Mouse (Mus musculus): ENCODE measurements around the gene Sox2. TPM values are rescaled to one million over a fixed set of nuclear protein-coding genes. Genes with fewer than 3 reads are reported as not detected.

The Sox2 gene
- 1.4 and 1.9 TPM in 2 replicates for polyA plus RNA-seq (2012; rRNA removed)

DNA sequence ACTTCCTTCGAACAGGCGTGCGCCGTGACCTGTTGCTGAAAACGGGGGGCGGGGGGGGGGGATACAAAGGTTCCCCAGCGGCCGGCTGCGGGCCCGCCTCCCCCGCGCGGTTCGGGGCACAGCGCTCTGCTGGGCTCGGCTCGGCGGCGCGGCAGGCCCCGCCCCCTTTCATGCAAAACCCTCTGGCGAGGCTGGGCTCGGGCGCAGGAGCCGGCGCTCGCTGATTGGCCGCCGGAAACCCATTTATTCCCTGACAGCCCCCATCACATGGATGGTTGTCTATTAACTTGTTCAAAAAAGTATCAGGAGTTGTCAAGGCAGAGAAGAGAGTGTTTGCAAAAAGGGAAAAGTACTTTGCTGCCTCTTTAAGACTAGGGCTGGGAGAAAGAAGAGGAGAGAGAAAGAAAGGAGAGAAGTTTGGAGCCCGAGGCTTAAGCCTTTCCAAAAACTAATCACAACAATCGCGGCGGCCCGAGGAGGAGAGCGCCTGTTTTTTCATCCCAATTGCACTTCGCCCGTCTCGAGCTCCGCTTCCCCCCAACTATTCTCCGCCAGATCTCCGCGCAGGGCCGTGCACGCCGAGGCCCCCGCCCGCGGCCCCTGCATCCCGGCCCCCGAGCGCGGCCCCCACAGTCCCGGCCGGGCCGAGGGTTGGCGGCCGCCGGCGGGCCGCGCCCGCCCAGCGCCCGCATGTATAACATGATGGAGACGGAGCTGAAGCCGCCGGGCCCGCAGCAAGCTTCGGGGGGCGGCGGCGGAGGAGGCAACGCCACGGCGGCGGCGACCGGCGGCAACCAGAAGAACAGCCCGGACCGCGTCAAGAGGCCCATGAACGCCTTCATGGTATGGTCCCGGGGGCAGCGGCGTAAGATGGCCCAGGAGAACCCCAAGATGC lies at the start of gene Sox2:
Sox2 (plus strand) TSS at position 680 of the 895 bp plus-strand sequence.
- peak; percentile 58 for DNase-seq (ENCODE audit: low spot score)

DNA sequence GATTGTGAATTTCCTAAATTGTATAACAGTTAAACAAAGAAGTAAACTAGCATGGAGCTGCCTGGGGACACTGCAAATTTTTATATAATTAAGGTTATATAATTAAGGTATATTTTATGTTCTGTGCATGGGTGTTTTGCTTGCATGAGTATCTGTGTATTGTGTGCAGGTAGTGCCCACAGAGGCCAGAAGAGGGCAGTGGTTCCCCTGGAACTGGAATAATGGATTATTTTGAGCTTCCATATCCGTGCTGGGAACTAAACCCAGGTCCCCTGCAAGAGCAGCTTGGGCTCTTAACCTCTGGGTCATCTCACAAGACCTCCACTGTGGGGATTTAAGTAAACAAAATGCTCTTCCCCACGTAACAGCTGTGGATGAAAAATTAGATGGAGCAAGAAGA lies 49.1 kb upstream of the Sox2 start:
- no peak for DNase-seq (ENCODE audit: low spot score)

DNA sequence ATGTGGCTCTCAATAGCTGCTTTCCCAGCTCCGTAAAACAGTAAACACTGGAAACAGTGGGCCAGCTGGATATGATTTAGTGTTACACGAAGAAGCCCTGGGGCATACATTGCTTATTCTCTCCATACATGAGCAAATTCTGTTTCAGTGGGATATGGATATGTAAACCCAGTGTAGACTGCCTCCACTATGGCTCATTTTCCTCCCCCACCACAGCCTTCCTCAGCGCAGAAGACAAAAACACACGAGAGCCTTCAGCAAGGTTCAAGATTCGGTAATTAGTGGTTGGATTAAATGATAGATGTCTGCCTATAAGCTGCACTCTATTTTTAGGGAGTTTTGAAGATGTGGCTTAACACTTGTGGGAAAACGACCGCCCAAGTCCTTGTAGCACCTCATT lies 36.1 kb upstream of the Sox2 start:
- no peak for DNase-seq (ENCODE audit: low spot score)

DNA sequence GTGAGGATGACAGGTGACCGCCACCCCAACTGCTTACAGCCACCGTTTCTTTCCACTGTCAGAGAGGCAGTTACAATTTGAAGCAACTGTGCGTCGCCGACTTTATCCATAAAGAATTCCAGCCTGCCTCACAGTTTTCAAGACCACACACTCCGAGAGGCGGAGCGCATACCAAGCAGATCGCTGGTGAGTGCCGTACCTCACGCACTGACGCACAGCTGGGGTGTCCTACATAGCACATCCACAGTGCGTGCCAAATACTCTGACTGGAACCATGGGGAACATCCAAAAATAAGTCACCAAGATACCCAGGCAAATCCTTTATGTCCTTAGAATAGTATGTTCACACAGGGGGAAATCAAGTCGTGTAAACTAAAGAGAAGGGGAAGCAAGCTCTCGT lies 34.7 kb upstream of the Sox2 start:
- no peak for DNase-seq (ENCODE audit: low spot score)

DNA sequence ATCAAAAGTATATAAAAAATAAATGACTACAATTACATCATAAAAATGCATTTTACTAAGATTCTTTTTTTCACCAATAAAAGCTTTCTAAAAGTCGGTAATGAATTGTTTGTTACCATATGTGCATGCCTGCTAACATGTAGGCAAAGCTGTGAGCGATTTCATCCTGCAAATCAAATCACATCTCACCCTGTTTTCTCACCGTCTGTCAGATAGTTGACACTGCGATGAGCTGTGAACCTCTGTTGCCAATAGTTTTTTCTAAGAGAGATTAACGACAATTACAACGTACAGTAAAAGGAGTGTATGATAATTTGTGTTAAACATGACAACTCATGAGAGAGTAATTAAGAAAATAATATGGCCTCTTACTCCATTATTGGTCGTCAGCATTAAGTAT lies 31.3 kb upstream of the Sox2 start:
- DNase-seq (ENCODE audit: low spot score) = no peak

DNA sequence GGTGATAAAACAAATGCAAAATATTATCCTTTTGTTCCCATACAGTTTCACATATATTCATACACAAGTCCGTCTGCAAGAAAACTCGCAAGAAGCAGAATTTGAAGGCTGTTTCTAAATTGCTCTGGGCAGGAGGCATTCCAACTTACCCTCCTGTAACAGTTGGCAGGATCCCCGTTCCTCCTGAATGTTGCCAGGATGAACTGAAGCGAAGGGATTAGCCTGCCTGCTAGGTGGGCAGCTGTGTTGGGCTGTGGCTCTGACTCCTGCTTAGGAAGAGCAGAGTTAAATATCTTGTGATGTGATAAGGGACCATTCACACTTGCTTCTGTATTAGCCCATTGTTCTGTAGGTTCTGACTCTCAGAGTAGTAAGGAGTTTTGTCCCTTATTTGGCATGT lies 30.1 kb upstream of the Sox2 start:
- no peak for DNase-seq (ENCODE audit: low spot score)

DNA sequence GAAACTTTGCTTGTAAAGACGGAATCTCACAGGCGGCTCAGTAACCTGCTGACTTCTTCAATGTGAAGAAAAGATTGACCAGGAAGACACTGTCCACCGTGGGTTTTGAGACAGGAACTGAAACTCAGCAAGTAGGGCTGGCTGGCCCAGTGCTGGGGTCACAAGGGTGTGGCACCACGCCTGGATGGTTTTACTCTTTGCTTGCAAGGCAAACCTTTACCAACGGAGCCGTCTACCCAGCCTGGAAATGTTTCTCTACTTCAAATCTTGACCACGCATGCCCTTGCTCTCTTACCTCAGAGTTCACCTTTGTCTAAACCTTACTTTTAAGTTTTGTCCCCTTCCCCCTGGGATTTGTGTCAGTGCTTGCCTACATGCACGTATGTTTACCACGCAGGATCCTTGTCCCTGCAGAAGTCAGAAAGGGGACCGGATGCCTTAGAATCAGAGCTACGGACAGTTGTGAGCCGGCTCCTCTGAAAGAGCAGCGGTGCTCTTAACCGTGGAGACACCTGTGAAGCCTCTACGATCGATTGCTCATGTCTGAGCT lies 25.4 kb upstream of the Sox2 start:
- no peak for DNase-seq (ENCODE audit: low spot score)

DNA sequence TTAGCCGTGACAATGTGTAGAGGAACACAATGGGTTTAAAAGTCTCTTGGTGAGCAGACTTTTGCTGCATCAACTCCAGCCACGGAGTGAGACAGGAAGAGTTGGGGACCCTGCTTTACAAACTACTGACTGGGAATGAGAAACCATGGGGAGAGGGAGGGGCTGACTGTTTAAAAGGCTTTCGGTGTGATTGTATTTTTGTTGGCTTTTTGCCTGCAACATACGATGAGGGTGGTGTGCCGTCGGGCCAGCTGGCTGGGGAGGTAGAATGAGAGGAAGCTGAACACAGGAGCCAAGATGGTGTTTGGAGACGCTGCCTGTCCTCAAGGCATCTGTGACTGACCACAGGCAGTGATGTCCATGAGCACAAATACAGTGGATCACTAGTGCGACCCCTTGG lies 23.7 kb upstream of the Sox2 start:
- DNase-seq (ENCODE audit: low spot score) = no peak

DNA sequence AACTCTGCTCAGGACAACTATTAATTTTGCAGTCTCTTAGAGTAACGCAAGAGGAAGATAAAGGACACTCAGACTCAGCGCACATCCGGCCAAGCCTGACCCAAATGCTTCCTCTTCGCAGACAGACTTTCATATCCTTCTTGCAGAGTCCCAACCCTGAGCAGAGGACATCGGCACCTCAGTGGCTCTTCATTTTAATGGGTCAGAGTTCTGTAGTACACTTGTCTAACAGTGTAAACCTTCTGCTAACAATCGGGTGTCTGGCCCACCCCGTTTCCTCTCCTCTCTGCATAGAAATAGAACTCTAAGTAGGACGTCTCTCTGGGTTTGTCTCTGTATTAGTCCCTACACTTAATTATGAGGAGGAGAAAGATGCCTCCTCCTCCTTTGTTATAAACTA lies 20.2 kb upstream of the Sox2 start:
- DNase-seq (ENCODE audit: low spot score) = no peak

DNA sequence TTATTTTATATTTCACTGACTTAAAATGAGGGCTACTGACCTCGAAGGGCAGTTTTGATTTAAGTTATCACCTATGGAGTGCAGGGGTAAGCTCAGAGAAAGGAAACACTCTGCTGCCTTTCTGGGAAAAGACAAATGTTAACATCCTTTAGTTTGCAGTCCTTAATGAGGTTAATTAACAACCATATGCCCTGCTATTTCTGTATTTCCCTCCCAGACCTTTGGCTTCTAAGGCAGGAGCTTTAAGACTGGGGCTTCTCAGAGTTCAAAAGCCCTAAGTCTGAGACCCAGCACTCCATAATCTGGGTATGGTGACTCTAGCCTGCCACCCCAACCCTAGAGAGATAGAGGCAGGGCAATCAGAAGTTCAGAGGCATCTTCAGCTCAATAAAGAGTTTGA lies 19.5 kb upstream of the Sox2 start:
- DNase-seq (ENCODE audit: low spot score) = no peak

DNA sequence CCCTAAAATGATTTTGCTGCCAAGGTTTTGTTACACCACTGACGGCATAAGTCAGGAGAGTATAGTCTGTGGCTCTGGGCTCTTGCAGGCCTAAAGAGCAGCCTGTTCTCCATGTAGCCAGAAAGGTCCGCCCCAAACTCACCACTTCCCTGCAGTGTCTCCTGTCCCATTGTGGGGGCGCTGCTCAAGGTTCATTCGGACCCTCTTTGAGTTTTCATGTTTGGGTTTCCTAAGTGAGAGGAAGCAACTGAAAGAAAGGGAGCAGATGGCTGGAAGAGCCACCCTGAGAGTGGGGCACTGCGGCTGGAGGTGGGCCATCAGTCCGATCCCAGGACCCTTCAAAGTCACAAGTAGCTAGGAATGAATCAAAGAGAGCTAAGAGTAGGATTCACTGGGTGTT lies 13.2 kb upstream of the Sox2 start:
- no peak for DNase-seq (ENCODE audit: low spot score)

DNA sequence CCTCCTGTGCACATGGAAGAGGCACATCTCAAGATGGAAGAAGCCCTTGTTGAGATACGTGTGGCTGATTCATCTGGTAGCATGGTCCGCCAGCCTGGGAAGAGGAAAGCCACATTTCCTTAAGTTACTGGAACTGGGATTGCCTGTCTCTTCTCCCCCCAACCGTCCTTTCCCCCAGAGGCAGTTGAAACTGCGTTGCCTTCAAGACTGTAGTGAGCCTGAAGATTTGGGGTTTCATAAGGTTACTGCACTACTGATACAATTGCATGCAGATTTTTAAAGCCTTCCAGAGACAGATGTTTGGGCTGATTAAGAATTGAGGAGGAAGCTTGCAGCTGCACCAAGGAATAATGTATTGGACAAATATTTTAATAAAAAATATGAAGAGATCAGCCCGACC lies 12.7 kb upstream of the Sox2 start:
- no peak for DNase-seq (ENCODE audit: low spot score)

DNA sequence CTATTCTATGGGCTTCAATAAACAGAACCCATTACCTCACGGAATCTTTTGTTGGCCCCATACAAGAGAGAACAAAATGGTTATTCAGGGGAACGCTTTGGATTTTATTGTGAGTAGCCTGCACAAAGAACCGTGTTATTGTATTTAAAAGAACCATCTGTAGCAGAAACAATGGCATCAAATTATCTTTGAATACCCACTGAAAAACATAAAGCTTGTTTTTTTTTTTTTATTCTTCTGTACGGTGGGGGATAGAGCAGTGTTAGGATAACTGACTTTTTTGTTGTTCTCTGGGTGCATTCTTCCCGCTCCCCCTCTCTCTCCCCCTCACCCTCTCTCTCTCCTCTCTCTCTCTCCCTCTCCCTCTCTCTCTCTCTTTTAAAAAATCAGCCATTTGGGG lies 12.3 kb upstream of the Sox2 start:
- DNase-seq (ENCODE audit: low spot score) = no peak

DNA sequence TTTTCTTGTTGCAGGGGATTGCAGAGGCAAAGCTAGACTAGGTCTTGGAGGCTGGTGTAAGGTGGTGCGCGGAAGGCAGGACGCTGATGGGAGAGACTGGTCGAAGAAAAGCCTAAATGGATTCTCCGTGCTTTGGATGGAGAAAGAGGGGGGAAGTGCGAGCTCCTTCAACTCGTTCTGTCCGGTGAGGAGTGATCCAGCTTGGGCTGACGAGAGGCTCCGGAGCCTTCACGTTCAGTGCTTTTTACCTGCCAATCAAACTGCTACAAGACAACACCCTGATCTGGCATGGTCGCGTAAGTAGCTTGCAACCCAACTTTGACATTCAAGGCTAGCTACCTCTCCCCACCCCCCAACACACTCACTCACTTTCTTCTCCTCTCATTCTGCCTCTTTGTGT lies 11.9 kb upstream of the Sox2 start:
- no peak for DNase-seq (ENCODE audit: low spot score)

DNA sequence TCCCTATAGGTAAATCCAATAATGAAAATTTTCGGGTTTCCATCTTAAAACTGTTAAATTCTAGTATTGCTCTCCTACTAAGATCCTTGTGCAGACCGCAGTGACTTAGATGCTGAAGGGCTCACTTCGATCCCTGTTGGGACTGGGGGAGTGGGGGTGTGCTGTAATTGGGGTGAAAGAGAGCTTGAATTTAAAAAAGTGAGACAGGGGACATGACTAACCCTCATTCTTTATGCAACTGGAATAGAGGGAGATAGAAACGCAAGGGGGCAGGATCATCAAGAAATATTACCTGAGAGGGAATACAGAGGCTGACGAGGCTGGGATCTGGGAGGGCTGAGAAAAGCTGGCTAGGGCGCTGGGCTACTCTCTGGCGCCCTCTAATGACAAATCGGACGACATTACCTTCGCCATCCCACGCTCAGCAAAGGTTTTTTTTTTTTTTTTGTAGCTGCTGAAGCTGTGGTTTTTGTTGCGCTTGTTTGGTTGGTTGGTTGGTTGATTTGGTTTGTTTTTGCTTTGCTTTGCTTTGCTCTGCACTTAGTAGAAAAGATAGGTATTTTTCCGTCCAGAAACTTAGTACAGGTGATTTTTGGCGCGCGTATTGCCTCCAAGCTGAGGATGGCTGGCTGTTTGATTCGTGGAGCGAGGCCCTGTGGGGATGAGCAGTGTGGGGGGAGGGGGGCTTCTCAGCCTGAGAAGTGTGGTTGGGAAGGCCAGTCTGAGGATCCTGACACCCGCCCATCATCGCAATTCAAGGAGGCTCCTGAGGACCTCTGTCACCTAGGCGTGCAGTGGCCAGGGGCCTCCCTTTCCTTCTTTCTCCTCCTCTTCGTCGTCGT lies 11.0 kb upstream of the Sox2 start:
- DNase-seq (ENCODE audit: low spot score) = no peak

DNA sequence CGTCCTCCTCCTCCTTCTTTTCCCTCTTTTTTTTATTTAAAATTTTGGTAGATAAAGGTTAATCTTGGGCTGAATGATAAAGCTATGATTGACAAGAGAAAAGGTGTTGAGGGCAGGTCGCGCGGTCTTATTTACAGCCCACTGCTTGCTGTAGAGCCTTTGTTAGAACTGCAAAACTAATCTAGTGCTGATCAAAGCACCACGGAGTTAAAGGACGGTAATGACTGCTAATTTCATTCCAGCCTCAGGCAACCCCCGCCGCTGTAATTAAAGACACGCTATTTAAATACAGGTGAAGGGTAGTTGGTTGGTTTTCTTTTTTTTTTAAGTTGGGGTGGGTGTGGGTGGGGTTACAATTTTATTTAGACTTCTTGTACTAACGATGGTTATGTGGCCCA lies 10.3 kb upstream of the Sox2 start:
- no peak for DNase-seq (ENCODE audit: low spot score)

DNA sequence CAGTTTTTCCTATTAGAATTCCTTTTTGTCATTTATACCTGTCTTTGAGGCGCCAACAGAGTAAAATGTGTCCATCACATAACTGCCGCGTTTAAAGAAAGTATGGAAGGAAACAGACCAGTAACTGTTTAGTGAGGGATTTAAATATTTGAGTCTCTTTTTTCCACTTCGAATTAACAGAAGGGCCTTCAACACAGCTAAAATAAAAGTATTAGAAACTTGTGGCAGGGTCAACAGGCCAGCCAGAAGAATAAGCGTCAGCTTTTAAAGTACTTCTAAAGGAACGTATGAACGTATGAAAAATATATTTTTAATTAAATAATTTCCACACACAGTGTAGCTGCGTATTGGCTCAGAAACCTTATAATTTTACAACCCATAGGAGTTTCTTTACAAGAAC lies 9.9 kb upstream of the Sox2 start:
- DNase-seq (ENCODE audit: low spot score) = no peak

DNA sequence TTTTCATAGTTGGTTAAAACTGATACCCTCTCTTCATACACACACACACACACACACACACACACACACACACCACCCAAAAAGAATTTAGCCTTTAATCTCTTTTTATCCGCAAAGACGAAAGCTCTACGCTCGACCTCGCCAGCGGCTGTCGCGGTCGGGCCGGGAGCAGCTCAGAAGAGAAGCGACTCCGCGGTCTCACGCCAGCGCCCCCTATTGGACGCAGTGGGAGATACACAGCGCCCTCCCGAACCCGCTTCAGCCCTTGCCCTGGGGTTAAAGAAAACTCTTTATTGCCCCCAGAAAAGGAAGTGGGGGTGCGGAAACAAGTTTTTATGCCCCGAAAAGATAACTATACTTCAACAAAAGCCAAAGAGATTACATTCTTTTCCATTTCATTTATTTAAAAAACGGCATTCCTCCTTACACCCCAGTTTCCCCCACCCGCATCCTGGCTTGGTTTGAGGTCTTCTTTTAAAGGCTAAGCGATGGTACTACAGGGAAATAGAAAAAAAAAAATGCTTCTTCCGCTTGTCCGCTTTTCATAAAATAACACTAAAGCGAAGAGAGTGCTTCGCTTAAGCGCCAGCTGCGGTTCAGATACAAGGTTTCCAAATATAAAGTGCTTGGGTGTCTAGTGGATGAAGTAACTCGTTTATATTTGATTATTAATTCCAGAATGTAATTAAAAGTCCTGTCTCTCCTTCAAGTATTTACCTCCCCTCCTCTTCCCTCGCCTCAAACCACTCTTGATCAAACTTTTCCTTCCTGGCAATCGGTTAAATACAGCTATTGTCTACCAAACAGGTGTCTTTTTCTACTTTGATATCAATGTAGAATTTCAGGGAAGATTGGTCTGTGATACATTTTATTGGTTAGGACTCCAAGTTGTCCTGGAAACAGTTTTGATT lies 9.3 kb upstream of the Sox2 start:
- no peak for DNase-seq (ENCODE audit: low spot score)

DNA sequence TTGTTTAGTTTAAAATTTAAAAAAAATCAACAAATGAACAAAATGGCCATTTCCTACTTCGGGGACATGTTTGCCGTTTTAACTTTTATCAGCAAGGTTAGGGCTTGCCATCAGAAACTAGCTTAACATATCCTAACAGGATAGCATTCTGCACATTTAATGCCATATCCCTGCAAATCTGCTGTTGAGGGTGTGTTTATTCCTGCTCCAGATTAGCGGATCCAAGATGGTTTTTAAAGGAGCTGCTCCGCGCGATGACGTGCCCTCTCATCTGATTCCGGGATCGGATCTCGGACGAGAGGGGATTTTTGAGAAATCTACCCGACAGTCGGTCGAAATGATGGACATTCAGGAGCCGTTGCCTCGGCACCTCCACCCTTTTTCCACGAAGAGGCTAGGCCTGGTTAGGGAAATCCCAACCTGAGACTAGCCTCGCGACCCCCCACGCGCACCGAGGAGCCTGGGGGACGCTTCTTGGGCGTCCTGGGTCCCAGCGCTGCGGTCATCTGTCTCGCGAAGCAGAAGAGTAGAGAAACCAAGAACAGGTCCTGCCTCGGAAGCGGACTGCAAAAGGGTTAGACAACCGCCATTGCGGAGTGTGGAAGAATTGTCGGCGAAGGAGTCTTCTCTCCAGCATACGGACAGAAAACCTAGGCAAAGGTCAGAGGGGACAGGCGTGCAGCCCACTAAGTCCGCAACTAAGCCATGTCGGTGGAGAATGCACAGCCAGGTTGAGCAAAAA lies 8.3 kb upstream of the Sox2 start:
- DNase-seq (ENCODE audit: low spot score) = no peak

DNA sequence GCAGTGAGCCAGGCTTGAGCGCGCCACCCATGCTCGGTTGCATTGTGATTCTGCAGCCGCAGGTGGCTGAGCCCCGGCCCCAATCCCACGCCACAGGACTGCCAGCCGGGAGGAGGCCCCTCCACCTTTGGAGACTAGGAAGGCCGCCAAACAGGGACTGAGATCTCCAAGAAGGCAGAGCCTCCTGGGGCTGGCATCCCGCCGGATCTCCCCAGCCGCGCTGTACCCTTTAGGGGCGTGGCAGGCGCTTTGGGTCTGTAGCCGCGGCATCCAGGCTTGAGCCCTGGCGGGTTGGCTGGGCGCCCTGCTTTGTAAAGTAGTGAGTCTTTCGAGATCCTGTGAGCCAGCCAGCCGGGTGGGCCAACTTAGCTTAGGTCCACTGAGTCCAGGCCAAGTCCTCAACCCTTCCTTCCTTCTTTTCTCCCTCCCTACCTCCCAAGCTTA lies 7.7 kb upstream of the Sox2 start:
- no peak for DNase-seq (ENCODE audit: low spot score)

DNA sequence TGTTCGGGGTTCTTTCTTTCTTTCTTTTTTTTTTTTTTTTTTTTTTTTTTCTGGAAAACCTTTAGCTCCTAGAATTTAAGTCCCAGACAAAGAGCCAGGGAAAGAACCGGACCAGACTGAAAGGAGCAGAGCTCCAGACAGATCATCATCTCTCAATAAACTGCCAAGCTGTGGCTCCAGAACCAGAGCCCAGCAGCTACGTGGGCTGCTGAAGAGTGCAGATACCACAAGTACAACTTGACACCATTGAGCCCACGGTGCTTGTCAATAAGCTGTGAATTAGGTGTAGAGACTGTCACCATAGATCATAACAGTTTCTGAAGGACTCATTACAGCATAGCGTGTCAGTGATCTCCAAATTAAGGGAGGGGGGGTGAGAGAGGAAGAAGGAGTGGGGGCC lies 7.1 kb upstream of the Sox2 start:
- DNase-seq (ENCODE audit: low spot score) = no peak
